Mouse (Mus musculus) gastrocnemius, adult 2 months (tissue): ENCODE measurements around the gene H2afy2. TPM values are rescaled to one million over a fixed set of nuclear protein-coding genes. Genes with fewer than 3 reads are reported as not detected.

Experiments
- DNase-seq: peaks from one replicate; pipeline ENCODE4 v3.0.0; 2022
- H3K27ac ChIP-seq: fragments of 200-600 bp; 2 replicates; pipeline ENCODE4 v1.8.1; 2022; ENCODE audit warnings: mild to moderate bottlenecking
- H3K4me3 ChIP-seq: fragments of 200-600 bp; 2 replicates; pipeline ENCODE4 v1.8.1; 2022; ENCODE audit warnings: mild to moderate bottlenecking, moderate library complexity
- CTCF ChIP-seq: fragments of 200-600 bp; IDR thresholded peaks from 2 replicates; pipeline ENCODE4 v1.8.1; 2022; ENCODE audit warnings: antibody characterized with exemption, mild to moderate bottlenecking, moderate library complexity
- intact Hi-C: fragments of 180-260 bp; cut with DNase I; formaldehyde crosslinking; loops from one replicate; pipeline ENCODE4 v1.15.1; 2025
- total RNA-seq, 2 experiments: library from RNA; stranded (reverse); gene quantifications; 2 replicates each; pipeline ENCODE4 v1.2.3; 2021

The H2afy2 gene
- total RNA-seq, 2 experiments from 2014 or later, result 0.36 to 1.1 TPM

- Histone ChIP-seq H3K27ac (no peak overlapping the region), H3K4me3 (no peak overlapping the region)
- TF ChIP-seq CTCF, result no peak
- intact Hi-C loops, result no loop called here
- no peak for DNase-seq
These were observed 45.8 kb downstream of the H2afy2 start for GRCm38 (mm10) chr10:61738126-61738525.

DNA sequence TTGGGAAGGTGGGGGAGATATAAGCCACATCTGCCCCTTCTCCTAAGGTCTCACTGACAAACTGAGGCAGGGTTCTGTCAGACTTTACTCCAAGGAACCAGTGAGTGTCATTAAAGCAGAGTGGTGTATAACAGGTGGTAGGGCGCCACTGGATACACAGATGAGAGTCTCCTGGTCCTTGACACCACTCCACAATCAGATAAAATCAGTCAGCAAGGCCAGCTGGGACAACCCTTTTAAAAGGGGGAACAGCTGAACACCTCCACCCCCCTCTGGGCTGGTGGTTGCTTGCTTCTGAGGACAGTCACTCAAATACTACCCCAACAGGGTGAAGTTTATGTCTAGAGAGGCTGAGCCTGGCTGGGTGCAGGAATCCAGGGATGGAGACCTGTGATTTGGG, 46.4 kb downstream of the H2afy2 start:
- TF ChIP-seq CTCF, result no peak
- H3K27ac ChIP-seq, result no peak overlapping the region
- no peak overlapping the region for H3K4me3 ChIP-seq
- intact Hi-C loops, result no loop called here
- DNase-seq, result no peak

DNA sequence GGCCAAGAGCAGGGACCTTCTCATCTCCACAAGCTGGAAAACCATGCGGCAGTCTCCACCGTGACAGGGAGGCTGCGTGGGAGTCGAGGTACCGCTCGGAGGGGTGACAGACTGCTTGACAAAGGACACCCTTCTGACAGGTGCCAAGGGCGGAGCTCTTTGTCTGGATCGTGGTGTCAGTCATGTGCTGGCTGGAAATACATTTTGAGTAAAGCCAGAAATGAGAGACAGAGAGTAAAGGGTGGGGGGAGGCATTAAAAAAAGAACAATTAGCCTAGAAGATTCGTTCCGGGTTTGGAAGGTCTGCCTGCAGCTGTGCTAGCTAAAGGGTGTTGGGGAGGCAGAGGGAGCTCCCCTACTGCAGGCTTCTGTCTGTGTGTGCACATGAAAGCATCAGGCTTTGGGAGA, 47.3 kb downstream of the H2afy2 start:
- Histone ChIP-seq H3K27ac (no peak overlapping the region), H3K4me3 (no peak overlapping the region)
- DNase-seq, result no peak
- no peak for TF ChIP-seq CTCF
- intact Hi-C loops, result no loop called here

GRCm38 (mm10) chr10:61734377-61734776, 49.6 kb downstream of the H2afy2 start:
- no peak for DNase-seq
- TF ChIP-seq CTCF, result peak; percentile 92
- Histone ChIP-seq H3K27ac (no peak overlapping the region), H3K4me3 (no peak overlapping the region)
- intact Hi-C loops, result loop anchor here (2.0 to 5.0 kb wide), 2 partner anchors 16 to 62 kb away; no protein-coding TSS in a partner anchor

GRCm38 (mm10) chr10:61730171-61730570, 53.8 kb downstream of the H2afy2 start:
- no peak for TF ChIP-seq CTCF
- intact Hi-C loops, result loop anchor here (5.0 kb wide), 1 partner anchor 58 kb away; no protein-coding TSS in a partner anchor
- no peak overlapping the region for H3K4me3 ChIP-seq
- no peak overlapping the region for H3K27ac ChIP-seq
- no peak for DNase-seq

GRCm38 (mm10) chr10:61729181-61729580, 54.8 kb downstream of the H2afy2 start:
- no peak for DNase-seq
- no peak for TF ChIP-seq CTCF
- intact Hi-C loops, result no loop called here
- Histone ChIP-seq H3K27ac (no peak overlapping the region), H3K4me3 (no peak overlapping the region)

DNA sequence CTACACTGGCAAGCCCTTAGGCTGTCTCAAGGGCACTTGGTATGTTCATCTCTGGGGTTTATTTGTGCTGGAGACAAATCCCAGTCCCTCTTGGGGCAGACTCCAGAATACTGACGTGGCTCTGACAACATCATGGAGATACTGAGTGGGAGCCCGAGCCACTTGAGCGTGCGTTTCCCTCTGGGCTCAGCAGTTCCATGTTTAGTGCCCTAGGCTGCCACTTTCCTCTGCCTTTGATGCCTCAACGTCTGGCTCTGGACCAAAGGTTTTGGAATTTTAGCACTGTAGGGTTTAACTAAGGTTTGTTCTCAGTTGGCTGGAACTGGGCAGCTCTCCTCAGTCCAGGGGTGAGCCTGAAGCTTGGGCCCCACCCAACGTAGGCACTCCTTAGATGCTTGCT, 60.7 kb downstream of the H2afy2 start:
- no peak overlapping the region for H3K27ac ChIP-seq

DNA sequence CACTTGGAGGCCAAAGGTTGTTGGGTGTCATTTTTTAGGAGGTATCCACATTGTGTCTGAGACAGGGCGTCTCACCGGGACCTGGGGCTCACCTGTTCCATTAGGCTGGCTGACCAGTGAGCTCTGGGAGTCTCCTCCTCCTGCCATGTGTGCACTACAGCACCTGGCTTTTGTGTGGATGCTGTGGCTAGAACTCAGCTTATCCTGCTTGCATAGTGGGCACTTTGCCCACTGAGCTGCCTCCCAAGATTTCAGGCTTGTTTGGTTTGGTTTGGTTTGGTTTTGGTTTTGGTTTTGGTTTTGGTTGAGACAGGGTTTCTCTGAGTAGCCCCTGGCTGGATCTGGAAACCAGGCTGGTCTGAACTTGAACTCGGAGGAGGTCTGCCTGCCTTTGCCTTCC, 61.7 kb downstream of the H2afy2 start:
- no peak overlapping the region for H3K4me3 ChIP-seq
- TF ChIP-seq CTCF, result no peak
- H3K27ac ChIP-seq, result no peak overlapping the region
- DNase-seq, result no peak
- intact Hi-C loops, result no loop called here

More for the DNA sequence above, 60.7 kb downstream of the H2afy2 start:
- DNase-seq, result no peak
- intact Hi-C loops, result no loop called here
- no peak for TF ChIP-seq CTCF
- H3K4me3 ChIP-seq, result no peak overlapping the region

- no peak for DNase-seq
- no peak overlapping the region for H3K4me3 ChIP-seq
- TF ChIP-seq CTCF, result no peak
- no peak overlapping the region for H3K27ac ChIP-seq
- intact Hi-C loops, result no loop called here
These were observed 63.6 kb downstream of the H2afy2 start for GRCm38 (mm10) chr10:61720331-61720730.

GRCm38 (mm10) chr10:61717406-61718296, 66.3 kb downstream of the H2afy2 start:
- Histone ChIP-seq H3K27ac (no peak overlapping the region), H3K4me3 (no peak overlapping the region)
- intact Hi-C loops, result loop anchor here (2.0 kb wide), 1 partner anchor 17 kb away; no protein-coding TSS in a partner anchor
- DNase-seq, result no peak
- TF ChIP-seq CTCF, result no peak

DNA sequence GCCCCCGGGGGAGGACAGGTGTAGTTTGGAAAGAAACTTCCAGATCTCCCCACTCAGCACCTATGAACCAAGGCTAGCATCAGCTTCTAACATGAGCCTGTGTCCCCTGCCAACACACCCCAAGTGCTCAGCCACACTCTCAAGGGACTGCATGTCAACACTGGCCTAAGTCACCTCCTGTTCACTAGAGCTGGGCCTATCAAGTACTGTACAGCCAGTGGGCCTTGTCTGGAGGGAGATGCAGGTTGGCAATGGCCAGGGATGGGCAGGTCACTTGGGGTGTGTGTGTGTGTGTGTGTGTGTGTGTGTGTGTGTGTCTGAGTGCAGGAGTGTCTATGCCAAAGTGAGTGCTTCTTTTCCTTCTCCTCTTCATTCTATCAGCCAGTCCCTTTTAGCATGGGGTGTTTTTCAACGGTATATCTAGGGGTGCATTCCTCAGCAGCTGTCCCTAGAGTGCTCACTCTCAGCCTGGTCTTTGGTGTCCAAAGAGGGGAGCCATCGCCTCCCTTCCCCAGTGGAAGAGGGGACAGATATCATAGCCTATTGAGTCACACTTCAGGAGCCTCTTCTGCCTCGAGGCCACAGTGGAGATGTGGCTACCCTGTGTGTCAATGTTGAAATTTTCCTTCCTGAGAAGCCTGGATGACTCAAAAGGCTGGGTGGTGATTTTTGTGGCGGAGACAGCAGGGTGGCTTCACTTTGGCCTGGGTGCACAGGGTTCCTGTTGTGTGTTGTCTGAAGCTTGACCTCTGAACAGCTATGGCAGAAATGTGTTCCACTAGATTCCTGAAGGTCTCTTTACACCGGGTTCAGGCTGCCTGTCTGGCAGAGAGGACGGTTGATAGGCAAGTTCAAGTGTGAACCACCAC, 67.7 kb downstream of the H2afy2 start:
- H3K27ac ChIP-seq, result peak overlapping the region; percentile 87; the same call in 1 of the 2 replicates

DNA sequence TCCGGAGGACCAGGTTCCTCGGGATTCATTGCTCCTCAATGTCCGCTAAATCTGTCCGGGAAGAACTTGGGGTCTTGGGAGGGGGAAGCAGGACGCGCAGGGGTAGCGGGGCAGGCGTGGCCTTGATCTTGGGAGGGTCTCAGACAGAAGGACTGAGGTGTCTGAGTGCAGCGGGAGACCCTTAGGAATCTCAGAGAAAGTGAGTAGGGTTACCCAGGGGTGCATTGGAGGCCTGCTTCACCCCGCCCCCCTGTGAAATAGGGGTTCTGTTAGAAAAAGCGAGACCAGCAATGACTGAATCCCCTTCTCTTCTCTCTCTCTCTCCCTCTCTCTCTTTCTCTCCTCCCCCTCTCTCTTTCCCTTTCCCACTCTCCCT, 68.5 kb downstream of the H2afy2 start:
- intact Hi-C loops, result no loop called here
- H3K4me3 ChIP-seq, result peak overlapping the region; percentile 90
- TF ChIP-seq CTCF, result no peak
- H3K27ac ChIP-seq, result peak overlapping the region; percentile 87
- DNase-seq, result no peak

More for the DNA sequence above, 67.7 kb downstream of the H2afy2 start:
- peak overlapping the region; percentile 90 for H3K4me3 ChIP-seq
- no peak for DNase-seq
- no peak for TF ChIP-seq CTCF
- intact Hi-C loops, result no loop called here

GRCm38 (mm10) chr10:61714771-61715461, 69.0 kb downstream of the H2afy2 start, which contains the start of gene Aifm2:
Aifm2 (plus strand) TSS chr10:61715263.
- intact Hi-C loops, result no loop called here
- H3K4me3 ChIP-seq, result peak within 1 kb of the TSS; percentile 90
- peak; percentile 89 for DNase-seq
- TF ChIP-seq CTCF, result no peak
- peak within 1 kb of the TSS; percentile 87 for H3K27ac ChIP-seq
